Mouse (Mus musculus): ENCODE data around the gene Klrb1b. TPM values are rescaled to one million over a fixed set of nuclear protein-coding genes. Genes with fewer than 3 reads are reported as not detected.
A peak's percentile ranks its signal among the peaks of the same experiment; 100 is the strongest.
"Not testable (repeated sequence)": the region's sequence is repeated elsewhere in the genome, so short reads cannot be mapped to it uniquely, and the experiment has no call there.

Klrb1b gene
- polyA plus RNA-seq, 1 experiment from 2014 or later: not detected

DNA sequence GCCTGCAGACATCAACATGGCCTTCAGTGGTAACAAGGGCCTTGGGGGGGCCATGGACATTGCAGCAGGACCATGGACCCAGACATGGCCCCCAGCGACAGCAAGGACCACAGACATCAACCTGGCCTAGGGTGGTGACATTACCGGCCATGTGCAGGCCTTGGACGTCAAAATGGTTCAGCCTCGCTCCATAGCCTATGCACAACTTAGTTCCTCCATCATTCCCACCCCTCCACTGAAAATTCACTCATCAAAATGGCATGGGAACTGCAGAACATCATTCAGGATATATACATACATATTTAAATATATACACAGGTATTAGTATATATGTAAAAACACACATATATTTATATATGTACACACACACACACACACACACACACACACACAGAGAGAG is 21.3 kb upstream of the Klrb1b start:
- no peak overlapping the region for H3K27ac ChIP-seq
- H3K4me3 ChIP-seq: no peak overlapping the region
- WGBS: 94% methylated on average over 4 of the region's 4 CpGs
- peaks cover 12% of the 10 kb centered on the region for H3K4me1 ChIP-seq
- H3K36me3 ChIP-seq: no peaks in the 10 kb centered on the region
- no peaks in the 10 kb centered on the region for H3K27me3 ChIP-seq
- ATAC-seq (ENCODE audit: low FRiP score, low read depth): no peak
- H3K4me2 ChIP-seq (replicated peaks): no peak overlapping the region
- no peak overlapping the region for H3K9ac ChIP-seq
- H3K9me3 ChIP-seq: no peaks in the 10 kb centered on the region

DNA sequence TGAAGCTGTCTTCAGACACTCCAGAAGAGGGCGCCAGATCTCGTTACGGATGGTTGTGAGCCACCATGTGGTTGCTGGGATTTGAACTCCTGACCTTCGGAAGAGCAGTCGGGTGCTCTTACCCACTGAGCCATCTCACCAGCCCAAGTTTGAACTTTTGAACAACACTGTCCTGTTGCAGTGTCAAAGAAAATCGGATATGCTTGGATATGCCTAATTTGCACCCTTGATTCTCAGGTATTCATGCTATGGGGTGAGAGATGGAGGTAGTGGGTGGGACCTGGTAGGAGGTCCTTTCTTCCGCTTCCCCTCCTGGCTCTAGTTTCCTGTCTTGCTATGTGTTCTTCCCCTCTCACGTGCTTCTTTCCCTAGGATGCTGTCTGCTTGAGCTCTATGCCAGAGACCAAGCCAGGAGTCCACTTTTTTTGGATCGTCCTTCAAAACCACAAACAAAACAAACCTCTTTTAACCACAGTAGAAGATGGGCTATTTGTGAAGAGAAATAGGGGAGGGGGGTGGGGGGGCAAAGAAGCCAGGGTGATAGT is 19.9 kb upstream of the Klrb1b start:
- no peak overlapping the region for H3K4me3 ChIP-seq
- ATAC-seq (ENCODE audit: low FRiP score, low read depth): no peak
- 62% methylated on average over 9 of the region's 9 CpGs for WGBS

DNA sequence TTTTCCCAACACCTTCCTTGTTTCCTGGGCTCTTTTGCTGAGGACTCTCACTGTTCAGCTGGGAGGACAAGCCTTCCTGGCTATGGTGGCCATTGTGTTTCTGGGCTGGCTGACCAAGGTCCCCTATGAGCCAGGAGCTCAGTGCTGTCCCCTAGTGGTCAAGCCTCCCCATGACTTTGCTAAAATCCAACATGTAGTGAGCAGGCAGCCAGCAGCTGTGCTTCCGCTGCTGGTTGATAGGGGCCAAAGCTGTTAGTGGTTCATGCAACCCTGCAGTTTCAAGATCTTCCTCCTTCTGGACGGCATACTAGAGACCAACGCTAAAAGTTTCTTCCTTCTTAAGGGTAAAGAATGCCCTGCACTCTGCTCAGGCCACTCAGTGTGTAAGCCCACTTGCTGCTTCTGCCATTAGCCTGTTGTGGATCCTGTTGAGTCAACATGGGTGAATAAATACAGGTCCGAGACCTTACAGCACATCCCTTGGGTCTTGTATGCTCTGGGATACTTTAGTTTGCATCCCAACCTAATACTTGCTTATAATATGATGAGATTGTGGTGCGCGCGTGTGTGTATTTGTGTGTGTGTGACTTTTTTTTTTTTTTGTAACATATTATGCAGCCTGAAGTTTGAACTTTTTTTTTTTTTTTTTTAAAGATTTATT is 19.3 kb upstream of the Klrb1b start:
- no peak for ATAC-seq (ENCODE audit: low FRiP score, low read depth)
- H3K9me3 ChIP-seq: no peaks in the 10 kb centered on the region
- H3K27me3 ChIP-seq: no peaks in the 10 kb centered on the region
- no peak overlapping the region for H3K4me3 ChIP-seq
- no peak overlapping the region for H3K27ac ChIP-seq
- peak overlapping the region; percentile 28 for H3K4me2 ChIP-seq (replicated peaks)
- peaks cover 20% of the 10 kb centered on the region for H3K4me1 ChIP-seq
- no peak overlapping the region for H3K9ac ChIP-seq
- no peaks in the 10 kb centered on the region for H3K36me3 ChIP-seq
- WGBS: 39% methylated on average over 7 of the region's 7 CpGs

More for the DNA sequence above, 19.9 kb upstream of the Klrb1b start:
- no peaks in the 10 kb centered on the region for H3K9me3 ChIP-seq
- H3K4me2 ChIP-seq (replicated peaks): no peak overlapping the region
- no peaks in the 10 kb centered on the region for H3K27me3 ChIP-seq
- H3K27ac ChIP-seq: no peak overlapping the region
- H3K9ac ChIP-seq: no peak overlapping the region
- peaks cover 20% of the 10 kb centered on the region for H3K4me1 ChIP-seq
- no peaks in the 10 kb centered on the region for H3K36me3 ChIP-seq

DNA sequence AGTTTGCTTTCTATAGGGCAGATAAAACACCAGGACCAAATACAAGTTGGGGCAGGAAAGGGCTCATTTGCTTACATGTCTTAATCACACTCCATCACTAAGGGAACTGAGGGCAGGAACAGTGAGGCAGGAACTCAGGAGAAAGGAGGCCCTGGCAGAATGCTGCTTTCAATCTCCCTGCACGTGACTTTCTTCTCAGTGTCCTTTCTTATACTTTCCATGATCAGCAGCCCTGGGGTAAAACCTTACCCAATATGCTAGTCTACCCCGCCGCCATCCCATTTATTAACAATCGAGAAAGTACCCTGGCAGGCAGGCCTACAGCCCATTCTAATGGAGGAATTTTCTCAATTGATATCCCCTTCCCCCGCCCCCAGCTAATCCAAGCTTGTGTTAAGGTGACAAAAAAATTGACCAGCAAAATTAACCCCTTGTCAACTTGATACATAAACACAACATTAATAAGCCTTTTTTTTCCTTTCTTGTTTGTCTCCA is 18.5 kb upstream of the Klrb1b start:
- Histone ChIP-seq H3K27ac (no peak overlapping the region; the same call in 1 of the 2 replicates), H3K36me3 (no peaks in the 10 kb centered on the region), H3K4me3 (peak overlapping the region; percentile 79), H3K4me1 (peaks cover 20% of the 10 kb centered on the region), H3K9ac (peak overlapping the region; percentile 77; the same call in 1 of the 2 replicates), H3K9me3 (no peaks in the 10 kb centered on the region), H3K4me2 (replicated peaks) (peak overlapping the region; percentile 66), H3K27me3 (no peaks in the 10 kb centered on the region)
- no peak for ATAC-seq (ENCODE audit: low FRiP score, low read depth)
- WGBS: 85% methylated on average over 5 of the region's 5 CpGs

DNA sequence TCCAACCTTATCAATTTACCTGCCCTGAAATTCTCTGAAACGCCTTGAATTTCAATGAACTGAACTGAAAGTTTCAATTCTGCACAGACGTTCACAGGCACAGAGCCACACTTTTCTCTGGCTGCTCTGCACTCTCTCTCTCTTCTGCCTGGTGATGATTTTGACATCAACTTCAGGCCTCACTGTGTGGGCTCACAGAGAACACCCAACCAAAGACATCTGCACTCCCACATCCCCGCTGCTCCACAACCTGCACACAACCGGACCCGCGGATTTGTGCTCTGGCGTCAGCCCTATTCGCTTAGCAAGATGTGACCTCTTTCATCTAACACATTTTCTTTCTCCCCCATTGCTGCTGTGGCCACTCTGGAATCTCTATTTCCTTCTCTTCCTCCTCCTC is 18.0 kb upstream of the Klrb1b start:
- no peaks in the 10 kb centered on the region for H3K27me3 ChIP-seq
- WGBS: 40% methylated on average over 8 of the region's 8 CpGs
- H3K9ac ChIP-seq: peak overlapping the region; percentile 77; the same call in 1 of the 2 replicates
- H3K27ac ChIP-seq: no peak overlapping the region; the same call in 1 of the 2 replicates
- no peaks in the 10 kb centered on the region for H3K36me3 ChIP-seq
- H3K4me1 ChIP-seq: peaks cover 20% of the 10 kb centered on the region
- H3K4me3 ChIP-seq: peak overlapping the region; percentile 79
- peak overlapping the region; percentile 66 for H3K4me2 ChIP-seq (replicated peaks)
- H3K9me3 ChIP-seq: no peaks in the 10 kb centered on the region
- ATAC-seq (ENCODE audit: low FRiP score, low read depth): no peak

DNA sequence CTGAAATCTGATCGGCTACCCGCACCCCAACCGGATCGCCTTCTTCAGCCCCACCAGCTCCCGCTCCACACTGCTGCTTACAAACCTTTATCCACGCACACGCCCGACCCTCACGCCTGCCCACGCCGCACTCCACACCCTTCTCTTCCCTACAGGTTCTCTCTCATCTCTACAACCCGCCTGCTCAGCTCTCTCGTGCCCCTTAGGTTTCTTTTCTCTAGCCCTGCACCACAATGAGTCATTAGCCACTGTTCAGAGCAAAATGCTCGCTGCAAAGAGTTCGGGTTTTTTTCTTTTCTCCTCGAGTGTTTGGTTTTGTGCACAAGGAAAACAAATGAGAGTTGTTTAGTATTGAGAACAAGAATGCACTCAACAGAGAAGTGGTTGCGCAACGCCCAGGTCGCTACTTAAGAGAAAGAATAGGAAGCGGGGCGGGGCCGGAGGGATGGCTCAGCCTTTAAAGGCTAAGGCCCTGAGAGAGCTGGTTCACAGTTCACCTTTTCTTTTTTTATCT is 17.4 kb upstream of the Klrb1b start:
- Histone ChIP-seq H3K36me3 (no peaks in the 10 kb centered on the region), H3K27me3 (no peaks in the 10 kb centered on the region)
- peak; percentile 52; the same call in 1 of the 2 replicates for ATAC-seq (ENCODE audit: low FRiP score, low read depth)

DNA sequence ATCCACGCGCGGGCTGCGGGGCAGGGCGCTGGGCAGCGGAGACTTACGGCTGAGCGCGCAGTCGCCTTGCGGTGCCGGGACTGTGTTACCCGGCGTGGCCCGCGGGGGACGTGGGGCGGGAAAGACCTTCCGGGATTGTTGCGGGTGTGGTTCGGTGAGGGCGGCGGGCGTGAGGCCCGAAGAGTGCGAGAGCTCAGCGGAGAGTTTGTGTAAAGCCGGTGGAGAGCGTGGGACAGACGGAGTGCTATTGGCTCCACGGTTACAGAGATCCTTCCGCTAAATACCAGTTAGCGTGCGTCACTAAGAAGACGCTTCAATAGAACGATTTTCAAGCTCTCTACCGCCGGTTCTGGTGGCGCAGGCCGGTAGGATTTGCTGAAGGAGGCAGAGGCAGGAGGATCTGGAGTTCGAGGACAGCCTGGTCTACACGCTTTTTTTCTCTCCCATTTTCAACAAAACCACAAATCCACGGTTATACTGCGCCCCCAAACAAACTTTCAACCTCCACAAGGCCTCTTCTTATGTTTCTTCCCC is 16.9 kb upstream of the Klrb1b start:
- no peaks in the 10 kb centered on the region for H3K9me3 ChIP-seq
- peaks cover 20% of the 10 kb centered on the region for H3K4me1 ChIP-seq
- H3K27me3 ChIP-seq: no peaks in the 10 kb centered on the region
- peak overlapping the region; percentile 96 for H3K27ac ChIP-seq
- no peaks in the 10 kb centered on the region for H3K36me3 ChIP-seq
- H3K9ac ChIP-seq: peak overlapping the region; percentile 79
- ATAC-seq (ENCODE audit: low FRiP score, low read depth): peak; percentile 77
- H3K4me2 ChIP-seq (replicated peaks): peak overlapping the region; percentile 79
- WGBS: under 1% methylated on average over 44 of the region's 44 CpGs
- H3K4me3 ChIP-seq: peak overlapping the region; percentile 79

More for the DNA sequence above, 17.4 kb upstream of the Klrb1b start:
- Histone ChIP-seq H3K9me3 (no peaks in the 10 kb centered on the region), H3K4me1 (peaks cover 20% of the 10 kb centered on the region), H3K27ac (peak overlapping the region; percentile 94), H3K9ac (peak overlapping the region; percentile 77), H3K4me3 (peak overlapping the region; percentile 79), H3K4me2 (replicated peaks) (peak overlapping the region; percentile 66)
- under 1% methylated on average over 22 of the region's 22 CpGs for WGBS

DNA sequence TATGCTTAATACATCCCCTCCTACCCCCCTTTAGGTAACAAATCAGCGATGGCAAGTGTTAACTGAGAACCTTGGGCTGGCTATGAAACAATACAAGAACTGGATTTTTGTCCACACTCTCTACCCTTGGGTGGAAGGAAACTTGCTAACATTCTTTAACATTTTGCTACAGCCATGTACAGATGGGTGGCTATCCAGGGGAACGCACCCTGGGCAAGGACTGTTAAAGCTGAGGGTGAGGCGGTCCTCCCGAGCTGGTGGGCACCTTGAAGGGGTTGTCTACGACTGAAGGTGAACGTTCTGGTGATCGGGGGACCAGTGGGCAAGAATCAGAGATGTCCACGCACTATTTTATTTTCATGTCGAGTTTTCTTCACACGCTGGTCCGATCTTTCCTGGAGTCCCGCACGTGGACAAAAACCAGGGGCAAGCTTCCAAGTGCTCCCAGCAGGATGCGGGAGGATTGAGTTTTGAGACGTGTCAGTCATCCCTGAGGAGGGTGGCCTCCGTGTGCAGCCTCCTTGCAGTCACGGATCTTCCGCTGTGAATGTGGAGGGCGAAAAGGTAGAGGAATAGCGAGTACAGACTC is 16.3 kb upstream of the Klrb1b start:
- Histone ChIP-seq H3K27ac (peak overlapping the region; percentile 96), H3K4me1 (peaks cover 22% of the 10 kb centered on the region), H3K9me3 (no peaks in the 10 kb centered on the region), H3K4me2 (replicated peaks) (peak overlapping the region; percentile 79), H3K9ac (peak overlapping the region; percentile 79), H3K36me3 (no peaks in the 10 kb centered on the region), H3K27me3 (no peaks in the 10 kb centered on the region), H3K4me3 (peak overlapping the region; percentile 79)
- WGBS: 1% methylated on average over 20 of the region's 20 CpGs
- ATAC-seq (ENCODE audit: low FRiP score, low read depth): no peak; the same call in 1 of the 2 replicates

DNA sequence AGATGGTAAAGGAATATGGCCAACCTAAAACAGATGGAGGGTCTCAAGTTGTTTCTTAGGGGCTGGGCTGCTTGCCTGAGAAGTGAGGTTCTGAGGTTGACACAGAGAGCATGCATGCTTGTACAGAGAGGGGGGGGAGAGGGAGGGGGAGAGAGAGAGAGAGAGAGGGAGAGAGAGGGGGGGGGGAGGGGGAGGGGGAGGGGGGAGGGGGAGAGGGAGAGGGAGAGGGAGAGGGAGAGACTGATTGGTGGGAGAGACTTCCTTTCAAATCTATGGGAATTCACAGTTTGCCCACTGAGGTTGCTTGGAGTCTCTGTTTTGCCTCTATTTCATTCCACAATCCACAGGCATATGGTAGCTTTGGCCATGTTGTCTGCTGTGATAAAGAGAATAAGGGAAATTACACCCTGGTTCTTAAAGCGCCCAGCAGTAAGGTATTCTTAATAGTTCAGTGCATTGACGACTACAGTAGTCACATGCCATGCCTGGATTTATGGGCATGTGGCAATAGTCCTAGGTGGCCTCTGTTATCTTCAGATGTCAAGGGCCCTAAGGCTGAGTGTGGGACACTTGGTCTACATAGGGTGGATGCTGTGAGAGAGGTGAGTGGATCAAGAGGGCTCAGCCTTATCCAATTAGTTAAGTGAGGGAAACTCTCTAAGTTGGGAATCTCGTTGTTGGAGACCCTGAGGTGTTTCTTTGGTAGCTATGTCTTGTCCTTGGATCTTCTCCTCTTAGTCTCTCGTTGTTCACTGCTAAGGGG is 15.4 kb upstream of the Klrb1b start:
- peaks cover 24% of the 10 kb centered on the region for H3K4me1 ChIP-seq
- no peaks in the 10 kb centered on the region for H3K36me3 ChIP-seq
- peak overlapping the region; percentile 79 for H3K9ac ChIP-seq
- whole genome bisulfite sequencing: 46% methylated on average over 4 of the region's 4 CpGs
- H3K27ac ChIP-seq: no peak overlapping the region
- peak overlapping the region; percentile 79 for H3K4me3 ChIP-seq
- no peaks in the 10 kb centered on the region for H3K9me3 ChIP-seq
- no peak for ATAC-seq (ENCODE audit: low FRiP score, low read depth)
- peak overlapping the region; percentile 79 for H3K4me2 ChIP-seq (replicated peaks)
- H3K27me3 ChIP-seq: no peaks in the 10 kb centered on the region

DNA sequence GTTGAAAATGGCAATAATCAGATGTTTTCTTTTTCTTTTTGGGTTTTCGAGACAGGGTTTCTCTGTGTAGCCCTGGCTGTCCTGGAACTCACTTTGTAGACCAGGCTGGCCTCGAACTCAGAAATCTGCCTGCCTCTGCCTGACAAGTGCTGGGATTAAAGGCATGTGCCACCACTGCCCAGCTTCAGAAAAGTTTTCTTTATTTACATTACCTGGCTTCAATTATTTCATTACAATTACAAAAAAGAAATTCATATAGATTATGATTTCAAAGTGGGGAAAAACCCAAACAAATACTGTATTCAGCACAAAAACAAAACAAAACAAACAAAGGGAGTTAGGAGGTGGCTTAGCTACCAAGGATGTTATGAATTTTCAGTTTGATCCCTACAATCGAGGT is 14.5 kb upstream of the Klrb1b start:
- H3K4me2 ChIP-seq (replicated peaks); H3K4me3 ChIP-seq; H3K27me3 ChIP-seq; H3K27ac ChIP-seq; H3K36me3 ChIP-seq; ATAC-seq (ENCODE audit: low FRiP score, low read depth); H3K9me3 ChIP-seq; H3K9ac ChIP-seq: not testable (repeated sequence)
- 90% methylated on average over 3 of the region's 3 CpGs for WGBS
- H3K4me1 ChIP-seq: peaks cover 24% of the 10 kb centered on the region

DNA sequence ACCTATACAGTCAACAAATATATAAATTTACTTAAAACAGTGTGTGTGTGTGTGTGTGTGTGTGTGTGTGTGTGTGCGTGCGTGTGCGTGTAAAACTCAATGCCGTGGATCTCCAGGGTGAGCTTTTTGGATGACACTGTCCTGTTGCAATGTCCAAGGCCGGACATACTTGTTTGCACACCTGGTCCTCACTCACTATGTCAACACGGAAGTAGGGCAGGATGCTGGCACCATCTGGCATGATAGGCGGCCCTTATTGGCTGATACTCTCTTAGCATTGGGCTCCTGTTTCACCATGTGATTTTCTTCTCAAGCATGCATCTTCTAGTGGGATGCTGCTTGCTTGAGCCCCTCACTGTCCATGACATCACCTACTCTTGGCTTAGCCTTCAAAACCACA is 13.8 kb upstream of the Klrb1b start:
- Histone ChIP-seq H3K36me3 (no peaks in the 10 kb centered on the region), H3K4me2 (replicated peaks) (peak overlapping the region; percentile 67), H3K4me1 (peaks cover 20% of the 10 kb centered on the region), H3K27me3 (no peaks in the 10 kb centered on the region), H3K27ac (no peak overlapping the region), H3K4me3 (peak overlapping the region; percentile 59), H3K9me3 (no peaks in the 10 kb centered on the region), H3K9ac (no peak overlapping the region)
- 75% methylated on average over 7 of the region's 7 CpGs for WGBS
- ATAC-seq (ENCODE audit: low FRiP score, low read depth): no peak

Measured in limb, embryonic 13.5 days (tissue).